Mouse (Mus musculus): ENCODE results near the gene Ttc7b.

Gene Ttc7b

DNA sequence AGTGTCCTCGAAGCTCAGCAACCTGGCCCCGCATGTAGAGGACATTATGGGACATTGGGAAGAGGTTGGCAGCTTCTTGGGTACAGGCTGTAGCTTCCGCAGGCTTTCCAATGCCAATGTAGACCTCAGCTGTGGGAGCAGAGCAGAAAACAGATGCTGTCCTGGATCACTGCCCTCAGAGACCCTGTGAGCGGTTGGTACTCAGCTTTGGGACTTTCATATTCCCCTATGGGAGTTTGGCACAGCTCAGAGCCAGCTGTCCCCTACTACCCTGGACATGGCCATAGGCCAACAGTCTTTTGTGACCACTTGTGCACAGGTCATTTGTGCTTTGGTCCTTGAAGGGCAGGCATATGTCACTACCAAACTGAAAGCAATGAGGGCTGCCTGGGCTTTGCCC, 195.0 kb downstream of the Ttc7b start:
- DNase-seq: no peak

DNA sequence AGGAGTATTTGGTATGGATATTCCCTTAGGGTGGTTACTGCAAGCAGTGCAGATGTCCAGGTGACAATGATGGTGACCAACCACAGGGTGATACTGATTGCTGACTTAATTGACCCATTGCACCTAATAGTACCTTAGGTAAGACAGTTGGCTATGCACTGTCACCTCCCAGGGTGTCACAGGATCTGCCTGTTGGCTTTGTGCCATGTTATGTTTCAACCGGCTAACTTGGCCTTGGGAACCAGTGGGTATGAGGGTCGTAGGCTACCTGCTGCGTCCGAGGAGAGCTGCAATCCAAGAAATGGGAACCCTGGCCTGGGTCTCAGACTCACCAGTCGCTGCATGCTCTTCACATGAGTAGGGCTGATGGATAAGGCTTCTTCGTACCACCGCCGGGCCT, 195.4 kb downstream of the Ttc7b start:
- DNase-seq: no peak

DNA sequence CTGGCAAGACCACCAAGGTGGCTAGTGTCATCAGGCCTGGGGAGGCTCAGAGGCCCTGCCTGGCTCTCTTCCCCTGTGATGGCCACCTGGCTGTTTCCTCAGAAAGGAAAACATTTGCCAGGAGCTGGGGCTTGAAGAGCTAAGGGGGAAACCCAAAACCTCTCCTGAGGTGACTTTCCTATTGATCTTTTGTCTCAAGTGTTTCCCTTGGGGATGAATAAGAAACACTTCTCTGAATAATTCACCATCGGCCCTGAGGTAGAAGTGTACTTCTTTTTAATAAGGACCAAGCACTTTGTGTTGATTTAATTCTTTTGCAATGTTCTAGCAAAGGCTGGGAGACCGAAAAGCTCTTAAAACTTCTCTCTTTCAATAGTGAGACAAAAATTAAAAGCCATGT, 197.0 kb downstream of the Ttc7b start:
- no peak for DNase-seq

DNA sequence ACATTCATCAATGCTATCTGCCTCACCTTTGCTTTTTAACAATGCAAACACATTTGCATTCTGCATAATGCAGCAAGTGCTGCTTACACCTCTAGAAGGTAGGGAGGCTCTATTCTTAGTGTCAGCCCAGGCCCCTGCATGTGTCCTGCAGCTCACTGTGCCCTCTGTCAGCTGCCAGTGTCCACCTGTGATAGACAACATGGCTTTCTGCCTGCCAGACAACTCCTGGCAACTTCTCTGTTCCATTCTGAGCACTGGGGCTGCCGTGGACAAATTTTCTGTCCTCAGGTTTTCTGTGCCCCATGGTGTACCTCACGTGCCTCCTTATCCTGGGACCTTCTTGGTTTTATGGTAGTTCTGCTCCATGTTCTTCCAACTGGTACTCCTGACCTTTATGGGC, 198.4 kb downstream of the Ttc7b start:
- no peak for DNase-seq

DNA sequence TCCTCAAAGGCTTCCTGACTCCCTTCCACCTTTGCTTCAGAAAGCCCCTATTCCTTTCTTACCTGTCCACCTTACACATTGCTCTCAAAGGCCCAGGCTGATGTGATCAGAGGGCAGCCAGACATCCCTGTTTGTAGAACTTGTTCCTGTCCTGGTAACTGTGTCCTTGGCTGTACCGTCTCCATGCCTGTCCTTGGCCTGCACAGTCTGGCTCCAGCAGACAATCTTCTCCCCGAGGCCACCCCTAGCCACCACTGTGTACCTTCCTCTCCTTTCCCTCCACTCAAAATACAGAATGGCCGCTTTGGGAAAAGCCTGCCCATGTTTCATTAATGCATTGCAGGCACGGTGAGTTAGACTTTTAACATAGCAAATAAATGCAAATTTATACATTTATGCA, 199.1 kb downstream of the Ttc7b start:
- no peak for DNase-seq

DNA sequence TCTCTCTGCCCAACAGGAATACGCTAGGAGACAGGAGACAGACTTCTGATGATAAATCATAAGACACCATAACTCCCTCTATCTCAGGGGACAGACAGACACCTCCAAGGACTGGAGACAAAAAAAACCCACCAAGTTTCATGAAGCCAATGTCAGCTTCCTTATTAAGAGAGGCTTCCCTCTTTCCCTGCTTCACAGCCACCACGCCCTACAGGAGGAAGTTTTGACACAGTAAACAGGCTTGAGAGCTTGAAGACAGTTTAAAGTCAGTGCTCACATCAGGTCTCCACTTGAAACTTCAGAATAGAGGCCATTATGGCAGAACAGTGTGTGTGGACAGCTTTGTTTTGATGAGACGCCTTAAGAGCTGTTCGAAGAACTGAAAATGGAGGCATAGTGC, 200.9 kb downstream of the Ttc7b start:
- no peak for DNase-seq

DNA sequence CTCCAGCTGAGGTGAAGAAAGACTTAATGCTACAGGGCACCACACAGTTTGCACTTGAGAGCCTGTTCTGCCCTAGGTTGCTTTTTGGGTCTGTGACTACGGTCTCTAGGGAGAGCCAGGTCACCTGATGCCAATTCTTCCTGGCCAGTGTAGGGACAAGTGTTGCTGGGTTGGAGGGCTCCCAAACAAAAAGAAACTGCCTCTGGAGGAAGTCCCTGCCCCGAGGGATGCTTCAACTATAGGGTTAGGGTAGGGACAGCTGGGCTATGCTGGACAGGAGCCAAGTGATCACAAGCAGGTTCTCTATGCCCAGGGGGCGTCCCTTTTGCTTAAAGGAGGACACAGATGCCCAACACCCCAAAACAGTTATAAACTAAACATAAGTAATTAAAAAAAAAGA, 202.7 kb downstream of the Ttc7b start:
- no peak for DNase-seq

DNA sequence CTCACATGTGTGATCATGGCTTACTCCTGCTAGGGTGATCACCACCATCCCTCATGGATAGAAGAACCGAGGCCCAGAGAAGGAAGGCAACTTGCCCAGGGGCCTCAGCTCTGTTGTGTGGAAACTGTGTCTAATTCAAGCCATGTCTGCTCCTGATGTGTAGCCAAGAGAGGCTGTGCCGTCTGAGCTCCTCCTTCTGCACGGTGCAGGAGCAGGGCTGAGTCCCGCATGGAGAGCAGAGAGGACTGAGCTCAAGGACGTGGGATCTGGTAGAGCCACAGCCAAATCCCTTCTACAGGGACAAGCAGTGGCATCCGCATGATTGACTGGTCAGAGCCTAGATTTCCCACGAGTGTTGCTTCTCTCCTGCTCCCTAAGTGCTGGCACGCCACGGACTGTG, 204.5 kb downstream of the Ttc7b start:
- DNase-seq: no peak

DNA sequence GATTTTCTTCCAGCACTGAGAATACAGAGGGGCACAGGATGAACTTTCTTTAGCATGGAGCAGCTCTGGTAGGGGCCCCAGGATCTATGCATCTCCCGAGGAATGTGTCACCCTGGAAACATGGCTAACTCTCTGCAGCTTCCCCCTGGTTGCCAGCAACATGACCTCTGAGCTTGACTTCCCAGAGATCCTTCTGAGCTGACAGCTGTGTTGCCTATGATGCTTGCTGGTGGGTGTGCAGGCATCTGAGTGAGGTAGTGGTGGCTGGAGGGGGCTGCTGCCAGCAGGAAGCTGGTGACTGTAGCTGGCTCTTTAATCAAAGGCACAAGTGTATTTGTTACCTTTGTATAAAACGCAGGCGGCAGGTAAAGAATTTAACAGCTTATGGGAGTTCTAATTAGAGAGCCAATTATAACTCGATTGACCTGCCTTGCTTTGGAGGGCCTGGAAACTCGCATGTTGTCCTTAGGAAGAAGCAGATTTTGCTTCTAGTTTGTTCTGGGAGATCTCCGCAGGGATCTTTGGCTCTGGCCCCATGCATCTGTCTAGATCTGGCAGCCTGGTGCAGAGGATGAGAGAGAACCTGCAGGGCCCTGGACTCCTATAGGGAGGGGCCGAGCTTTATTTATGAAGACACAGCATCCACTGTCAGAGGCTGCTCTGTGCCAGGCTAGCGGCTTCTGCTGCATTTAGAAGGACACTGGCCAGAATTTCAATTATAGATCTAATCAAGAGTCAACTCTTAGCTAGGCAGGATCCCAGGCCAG, 205.3 kb downstream of the Ttc7b start:
- DNase-seq: no peak

DNA sequence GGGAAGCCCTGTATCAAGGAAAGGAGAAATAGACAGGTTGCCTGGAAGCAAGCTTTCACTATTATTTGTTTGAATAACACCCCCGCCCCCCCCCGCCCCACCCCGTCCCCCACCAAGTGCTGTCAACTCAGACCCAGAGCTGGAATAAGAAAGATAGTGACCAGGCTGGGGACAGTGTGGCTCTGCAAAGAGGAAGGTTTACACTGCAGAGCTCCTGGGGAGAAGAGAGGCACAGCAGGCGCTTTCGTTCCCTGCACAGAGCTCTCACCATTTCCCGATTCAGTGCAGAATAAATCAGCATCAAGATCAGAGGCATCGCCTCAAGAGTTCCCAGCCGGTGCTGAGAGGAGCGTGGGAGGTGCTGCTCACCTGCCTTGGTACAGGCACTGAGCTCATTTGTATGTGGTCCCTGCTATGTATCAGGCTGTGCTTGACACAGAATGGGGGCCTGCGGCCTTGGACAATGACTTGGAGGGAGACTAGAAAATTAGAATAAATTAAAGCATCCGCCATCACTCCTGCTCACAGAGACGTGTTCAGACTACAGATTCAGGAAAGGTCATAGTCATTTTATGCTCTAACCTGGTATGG, 206.7 kb downstream of the Ttc7b start:
- no peak for DNase-seq

DNA sequence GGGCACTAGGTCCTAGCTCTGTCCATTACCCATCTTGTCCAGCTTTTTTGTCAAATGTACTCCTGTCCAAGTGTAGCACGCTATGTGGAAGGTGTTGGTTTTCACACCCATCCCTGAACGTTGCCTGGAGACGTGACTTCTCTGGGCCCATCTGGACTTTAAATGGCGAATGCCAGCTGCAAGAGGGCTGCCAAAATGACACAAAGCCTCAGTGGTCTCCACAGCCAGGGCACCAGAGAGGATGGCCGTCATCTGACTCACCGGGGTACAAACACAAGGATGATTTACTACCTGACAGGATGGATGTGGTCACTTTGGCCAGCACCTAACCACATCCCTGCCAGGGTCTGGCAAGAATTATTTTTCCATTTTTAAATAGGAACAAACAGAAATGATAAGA, 207.4 kb downstream of the Ttc7b start:
- no peak for DNase-seq

DNA sequence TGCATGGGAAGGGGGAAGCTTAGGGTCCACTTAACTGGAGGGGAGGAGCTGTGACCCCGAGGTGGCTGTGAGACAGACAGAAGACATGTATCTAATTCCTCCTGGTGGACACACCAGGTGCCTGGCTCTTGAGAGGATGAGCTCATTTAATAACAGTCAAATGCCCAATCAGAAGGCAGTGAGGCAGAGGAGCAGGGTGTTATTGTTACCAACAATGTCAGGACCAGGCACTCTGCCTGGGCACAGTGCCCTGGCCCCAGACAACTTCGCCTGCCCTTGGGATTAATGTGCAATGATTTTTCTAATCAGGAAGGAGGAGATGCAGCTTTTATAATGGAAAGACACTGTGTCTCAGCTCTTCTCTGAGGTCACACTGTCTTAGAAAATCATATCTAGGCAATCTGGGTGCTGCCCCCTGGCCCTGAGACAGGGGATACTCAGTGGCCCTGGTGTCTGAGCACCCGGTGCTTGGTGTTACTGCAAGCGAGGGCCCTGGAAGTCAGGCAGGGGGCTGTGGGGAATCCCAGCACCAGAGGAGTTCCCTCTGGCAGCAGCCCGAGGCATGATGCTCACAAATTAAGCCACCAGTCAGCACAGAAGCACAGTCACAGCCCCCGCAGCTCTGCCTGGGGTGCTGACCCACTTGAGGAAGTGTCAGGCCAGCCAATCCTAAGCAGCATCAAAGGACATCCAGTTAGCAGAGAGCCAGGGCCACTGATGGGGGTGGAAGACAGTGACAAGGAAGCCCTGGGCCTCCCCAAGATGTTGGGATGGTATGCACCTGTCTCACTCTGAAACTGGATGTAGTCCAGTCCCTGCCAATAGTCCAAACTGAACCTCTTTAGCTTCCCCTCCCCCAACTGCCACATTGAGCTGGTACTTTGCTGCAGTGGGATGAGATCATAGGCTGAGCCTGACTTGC, 209.9 kb downstream of the Ttc7b start:
- no peak for DNase-seq

DNA sequence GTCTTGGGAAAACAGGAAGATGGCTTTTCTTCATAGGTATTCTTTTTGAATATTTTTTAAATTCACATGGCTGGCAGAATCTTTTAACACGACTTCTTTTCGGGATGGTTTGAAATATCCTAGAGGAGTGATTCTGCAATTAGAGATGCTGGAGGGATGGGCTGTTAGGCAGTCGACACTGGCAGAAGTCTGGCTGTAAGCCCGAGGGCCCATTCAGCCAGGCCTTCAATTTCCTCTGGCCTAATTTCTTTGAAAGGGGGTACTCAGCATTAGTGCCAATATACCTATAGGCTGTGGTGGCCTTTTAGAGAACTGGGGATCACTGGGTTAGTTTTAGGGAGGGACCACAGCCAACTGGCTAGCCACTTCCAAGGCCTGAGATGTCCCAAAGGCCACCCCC, 211.4 kb downstream of the Ttc7b start:
- no peak for DNase-seq

DNA sequence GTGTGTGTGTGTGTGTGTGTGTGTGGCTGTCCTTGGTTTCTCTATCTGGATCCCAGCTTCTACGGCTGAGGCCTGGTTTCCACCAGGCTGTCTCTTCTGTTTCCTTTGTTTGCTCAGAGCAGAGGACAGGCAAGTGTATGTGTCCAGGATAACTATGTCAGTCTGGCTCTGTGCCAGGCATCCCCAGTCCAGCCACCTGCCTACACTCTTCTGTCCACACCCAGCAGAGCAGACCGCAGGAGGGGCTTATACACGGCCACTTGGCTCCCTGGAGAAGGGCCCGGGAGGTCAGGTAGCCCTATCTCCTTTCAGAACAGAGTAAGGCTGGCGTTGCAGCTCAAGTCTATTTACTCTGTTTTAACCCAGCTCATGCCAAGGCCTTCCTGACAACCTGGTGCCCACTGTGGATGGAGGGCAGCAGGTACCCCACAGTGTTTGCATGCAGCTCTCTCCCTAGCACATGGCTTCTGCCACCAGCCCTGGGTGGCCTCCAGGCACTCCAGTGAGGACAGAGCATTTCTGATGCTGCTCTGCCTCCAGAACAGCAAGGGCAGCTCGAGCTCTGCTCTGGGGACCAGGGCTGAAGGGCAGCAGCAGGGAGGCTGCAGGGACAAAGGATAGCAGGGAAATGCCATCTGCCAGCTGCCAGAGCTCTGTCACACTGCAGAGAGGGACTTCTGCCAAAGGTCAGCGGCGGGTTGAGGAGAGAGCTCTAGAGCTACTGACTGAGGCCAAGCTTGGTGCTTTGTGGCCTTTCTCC, 212.9 kb downstream of the Ttc7b start:
- no peak for DNase-seq

DNA sequence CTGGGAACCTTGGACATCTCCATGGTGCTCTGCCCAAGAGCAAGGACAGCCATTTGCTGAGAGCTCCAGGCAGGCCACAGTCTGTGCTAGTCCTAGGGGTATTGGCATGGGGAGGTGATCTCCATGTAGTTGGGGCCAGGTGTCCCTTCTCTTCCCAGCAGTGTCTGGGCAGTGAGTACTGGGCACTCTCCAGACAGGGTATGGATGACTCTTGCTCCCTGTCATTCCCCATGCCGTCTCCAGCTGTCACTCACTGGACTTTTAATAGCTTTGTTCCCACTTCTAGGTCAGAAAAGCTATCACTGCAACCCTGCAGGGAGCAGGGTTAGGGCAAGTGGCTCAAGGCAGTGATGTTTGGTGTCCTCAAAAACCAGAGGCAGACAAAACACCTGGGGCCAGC, 214.3 kb downstream of the Ttc7b start:
- DNase-seq: no peak

DNA sequence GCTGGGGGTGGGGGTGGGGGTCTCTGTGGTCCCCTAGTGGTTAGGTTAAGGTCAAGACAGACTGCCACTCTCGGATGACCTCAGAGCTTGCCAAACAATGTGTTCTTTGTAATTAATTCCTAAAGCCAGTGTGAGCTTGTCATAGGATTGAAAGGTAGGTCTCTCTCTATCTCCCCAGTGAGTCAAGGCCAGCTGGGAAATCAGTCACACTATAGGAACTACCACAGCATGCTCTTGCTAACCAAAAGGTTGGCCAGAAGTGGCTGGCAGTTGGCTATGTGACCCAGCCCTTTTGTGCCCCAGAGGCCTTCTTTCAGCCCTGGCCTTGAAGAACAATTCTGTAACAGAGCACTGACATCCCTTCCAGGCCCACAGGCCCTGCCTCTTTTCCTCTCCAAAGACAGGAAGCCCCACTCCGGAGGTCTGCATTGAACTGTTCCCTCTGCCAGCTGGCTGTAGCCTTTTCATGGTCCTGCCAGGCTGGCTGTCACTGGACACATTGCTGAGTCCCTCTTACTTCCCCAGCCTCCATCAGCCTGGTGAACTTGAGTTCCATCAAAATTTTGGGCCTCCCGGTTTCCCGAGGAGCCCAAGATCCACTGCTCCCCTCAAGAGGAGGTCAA, 215.5 kb downstream of the Ttc7b start:
- no peak for DNase-seq

DNA sequence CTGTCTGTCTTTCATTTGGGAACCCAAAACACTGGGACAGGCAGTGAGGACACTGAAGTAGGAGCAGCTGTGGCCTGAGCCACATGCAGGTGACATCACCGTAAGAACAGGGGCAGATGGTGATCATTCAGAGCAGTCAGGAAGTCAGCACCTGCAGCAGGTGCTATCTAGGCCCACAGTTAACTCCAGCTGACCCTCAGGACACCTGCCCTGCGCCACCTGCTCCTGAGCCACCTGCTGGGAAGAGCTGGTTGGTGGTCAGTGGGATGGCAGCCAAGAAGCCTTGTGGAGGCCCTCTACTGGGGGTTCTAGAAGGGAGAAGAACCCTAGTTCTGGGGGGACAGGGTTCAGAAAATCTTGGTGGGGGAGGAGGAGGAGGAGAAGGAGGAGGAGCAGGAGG, 216.3 kb downstream of the Ttc7b start:
- DNase-seq: no peak

DNA sequence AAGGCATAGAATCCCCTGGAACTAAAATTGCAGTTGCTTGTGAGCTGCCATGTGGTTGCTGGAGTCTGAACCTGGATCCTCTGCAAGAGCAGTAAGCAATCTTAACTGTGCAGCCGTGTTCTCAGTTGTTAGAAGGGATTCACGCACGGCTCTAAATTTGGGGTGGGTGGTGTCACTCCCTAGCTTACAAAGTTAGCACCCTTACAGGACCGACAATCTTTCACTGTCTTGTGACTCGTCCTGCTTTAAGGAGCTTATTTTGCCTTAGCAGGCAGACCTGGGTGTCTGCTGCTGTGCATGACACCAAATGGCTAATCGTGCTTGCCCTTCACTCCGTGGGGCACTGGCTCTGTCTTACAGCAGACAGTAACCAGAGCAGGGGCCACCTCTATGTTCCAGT, 217.5 kb downstream of the Ttc7b start:
- DNase-seq: no peak

DNA sequence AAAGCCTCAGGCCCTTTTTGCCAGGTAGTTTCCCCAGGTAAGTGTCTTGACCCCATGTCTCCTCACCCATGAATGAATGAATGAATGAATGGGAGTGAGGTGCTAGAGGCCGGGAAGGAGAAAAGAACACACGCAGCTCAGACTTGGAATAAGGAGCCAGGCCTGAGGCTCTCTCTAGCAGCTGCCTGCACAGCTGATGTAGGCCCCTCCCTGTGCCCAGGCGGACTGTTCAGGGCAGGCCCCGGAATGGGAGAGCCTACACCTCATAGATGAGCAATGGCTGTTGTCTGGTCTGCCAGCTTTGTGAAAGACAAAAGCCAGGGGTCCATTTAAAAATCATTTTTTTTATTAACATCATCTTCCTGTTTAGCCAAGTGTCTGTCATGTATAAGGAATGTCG, 220.2 kb downstream of the Ttc7b start:
- DNase-seq: no peak

DNA sequence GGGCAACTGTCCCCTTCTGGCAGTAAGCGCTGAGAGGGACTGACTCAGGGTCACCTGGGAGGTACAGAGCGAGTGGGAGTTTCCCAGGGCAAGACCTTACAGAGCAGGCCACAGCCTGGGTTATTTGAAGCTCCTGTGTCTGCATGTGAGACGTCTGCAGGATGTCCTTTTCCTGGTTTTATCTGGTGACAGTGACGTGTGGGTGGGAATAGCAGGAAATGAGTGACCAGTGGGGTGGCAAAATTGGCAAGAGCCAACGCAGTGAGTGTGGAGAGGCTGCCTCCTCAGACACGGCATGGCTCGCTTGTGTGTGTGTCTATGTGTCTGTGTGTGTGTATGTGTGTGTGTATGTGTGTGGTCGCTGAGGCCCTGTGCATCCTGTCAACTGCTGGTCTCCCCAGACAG, 221.3 kb downstream of the Ttc7b start:
- no peak for DNase-seq

DNA sequence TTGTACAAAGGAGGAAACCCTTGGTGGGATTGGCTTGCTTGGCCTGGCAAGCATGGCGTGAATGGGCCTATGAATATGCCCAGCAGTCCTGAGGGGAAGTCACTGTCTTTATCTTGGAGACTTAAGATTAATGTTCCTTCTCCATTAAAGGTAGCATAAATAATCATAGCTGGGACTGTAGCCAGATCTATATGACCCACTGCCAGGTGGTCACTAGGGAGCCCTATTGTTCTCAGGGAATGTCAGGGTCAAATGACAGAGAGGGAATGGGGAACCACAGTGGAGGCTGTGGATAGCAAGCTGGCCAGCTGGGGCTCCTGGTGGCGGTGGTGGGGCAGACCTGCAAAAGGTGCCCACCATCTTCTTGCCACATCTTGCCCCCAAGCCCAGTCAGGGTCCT, 221.8 kb downstream of the Ttc7b start:
- no peak for DNase-seq

DNA sequence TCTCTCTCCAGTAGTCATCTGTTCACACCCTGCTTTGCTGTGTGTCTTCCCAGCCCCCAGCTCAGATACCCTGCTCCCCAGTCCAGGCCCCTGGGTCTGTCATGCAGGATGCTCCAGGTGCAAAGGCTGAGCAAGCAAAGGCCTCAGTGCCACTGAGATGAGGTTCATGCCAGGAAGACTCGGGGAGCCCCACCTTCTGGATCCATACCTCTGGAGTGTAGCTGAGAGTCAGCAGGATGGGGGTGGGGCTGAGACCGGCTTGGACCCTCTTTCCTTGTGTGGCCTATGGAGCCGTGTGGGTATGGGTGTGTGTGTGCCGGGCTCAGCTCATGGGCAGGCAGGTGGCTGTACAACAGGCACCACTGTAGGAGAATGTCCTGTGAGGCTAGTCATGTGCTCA, 222.7 kb downstream of the Ttc7b start:
- no peak for DNase-seq

DNA sequence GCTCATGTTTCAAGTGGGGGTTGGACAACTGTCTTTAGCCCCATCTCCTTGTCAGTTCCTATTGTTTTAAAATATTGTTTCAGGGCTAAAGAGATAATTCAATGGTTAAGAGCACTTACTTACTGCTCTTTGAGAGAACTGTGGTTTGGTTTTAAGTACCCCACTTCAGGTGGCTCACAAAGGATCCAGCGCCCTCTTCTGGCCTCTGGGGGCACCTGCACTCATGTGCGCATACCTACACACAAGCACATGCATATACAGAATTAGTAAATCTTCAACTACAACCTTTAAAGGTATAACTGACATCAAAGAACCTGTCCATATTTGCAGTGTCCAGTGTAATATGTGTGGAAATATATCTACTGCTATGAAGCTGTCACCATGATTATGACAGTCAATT, 226.2 kb downstream of the Ttc7b start:
- DNase-seq: no peak

Data from thymus, postnatal 14 days (tissue).